Mouse (Mus musculus) right cerebral cortex, adult 2 months (tissue): ENCODE results near the gene Ptpn13.

Source experiments
- DNase-seq, 2 experiments: peaks; one replicate each; pipeline ENCODE4 v3.0.0; 2021 to 2022; ENCODE audit warnings: low spot score in 2 of 2

Gene Ptpn13

DNA sequence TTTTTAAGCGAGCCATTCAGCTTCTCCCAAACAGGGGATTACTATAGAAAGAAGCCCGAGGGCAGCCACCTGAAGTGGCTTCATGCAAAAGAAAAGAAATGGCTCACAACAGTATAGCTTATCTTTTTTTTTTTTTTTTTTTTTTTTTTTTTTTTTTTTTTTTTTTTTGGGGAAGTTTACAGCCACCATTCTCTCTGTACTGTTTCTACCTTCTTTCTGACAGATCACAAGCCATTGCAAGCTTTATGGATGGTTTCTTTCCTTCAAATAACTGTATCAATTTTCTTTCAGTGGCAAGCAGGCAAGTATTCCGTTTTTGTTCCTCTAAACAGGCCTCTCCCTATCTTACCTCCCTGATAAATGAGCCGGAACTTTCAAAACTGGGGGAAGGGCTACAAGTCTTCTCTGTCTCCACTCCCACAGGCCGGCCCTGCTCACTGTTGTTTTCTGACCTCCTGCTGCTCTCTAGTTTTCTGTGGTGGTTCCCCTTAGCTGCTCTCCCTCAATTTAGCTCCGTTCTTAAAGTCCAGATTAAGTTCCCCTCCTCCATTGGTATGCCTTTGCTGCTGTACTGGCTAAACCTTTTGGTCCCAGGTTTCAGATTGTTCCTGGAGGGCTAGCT lies 1.6 kb upstream of the Ptpn13 start:
- DNase-seq: no peak

DNA sequence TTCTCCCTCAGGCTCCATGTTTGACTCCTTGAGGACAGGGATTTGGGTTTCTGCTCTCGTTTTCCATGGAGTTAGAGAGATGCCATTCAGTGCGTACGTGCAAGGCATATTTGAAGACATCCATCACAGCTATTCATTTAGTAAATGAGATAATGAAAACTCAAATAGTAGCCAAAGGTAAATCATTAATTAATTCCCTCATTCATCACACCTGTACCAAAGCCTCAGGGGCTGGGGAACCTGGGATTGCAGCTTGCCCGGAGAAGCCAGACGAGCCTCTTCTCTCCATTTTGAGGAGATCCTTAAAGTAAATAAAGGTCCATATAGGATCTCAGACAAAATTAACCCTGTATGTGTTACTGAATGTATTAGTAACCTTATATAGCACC lies 1.1 kb upstream of the Ptpn13 start:
- no peak for DNase-seq

DNA sequence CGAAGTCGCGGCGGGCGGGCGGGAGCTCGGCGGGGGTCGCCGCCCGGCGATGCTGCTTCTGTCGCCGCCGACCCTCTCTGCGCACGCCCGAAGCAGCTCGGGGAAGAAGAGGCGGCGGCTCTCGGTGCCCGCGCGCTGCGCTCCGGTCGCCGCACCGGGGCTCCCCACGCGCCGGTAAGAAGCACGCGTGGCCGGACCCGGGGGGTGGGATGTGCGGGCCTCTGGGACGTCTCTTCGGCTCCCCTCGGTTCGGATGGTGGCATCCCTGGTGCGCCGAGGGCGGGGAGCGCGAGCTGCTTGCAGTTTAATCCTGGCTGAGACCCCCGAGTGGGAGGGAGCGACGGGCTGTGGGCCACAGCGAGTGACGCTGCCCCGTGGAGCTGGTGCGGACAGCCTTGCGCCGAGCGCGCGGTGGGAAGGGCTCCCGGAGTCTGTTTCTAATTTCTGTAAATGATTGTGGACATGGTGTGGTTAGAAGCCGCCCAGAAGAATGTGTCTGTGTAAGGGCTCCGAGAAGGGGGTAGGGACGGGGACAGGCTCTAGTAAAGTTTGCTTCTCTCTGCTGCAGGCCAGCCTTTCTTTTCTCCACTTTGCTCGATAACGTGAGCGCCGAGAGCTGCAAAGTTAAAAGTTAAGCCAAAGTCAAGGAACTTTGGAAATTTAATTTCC lies 505 bp downstream of the Ptpn13 start:
- DNase-seq: peak in 1 of 2 experiments; percentile 21

DNA sequence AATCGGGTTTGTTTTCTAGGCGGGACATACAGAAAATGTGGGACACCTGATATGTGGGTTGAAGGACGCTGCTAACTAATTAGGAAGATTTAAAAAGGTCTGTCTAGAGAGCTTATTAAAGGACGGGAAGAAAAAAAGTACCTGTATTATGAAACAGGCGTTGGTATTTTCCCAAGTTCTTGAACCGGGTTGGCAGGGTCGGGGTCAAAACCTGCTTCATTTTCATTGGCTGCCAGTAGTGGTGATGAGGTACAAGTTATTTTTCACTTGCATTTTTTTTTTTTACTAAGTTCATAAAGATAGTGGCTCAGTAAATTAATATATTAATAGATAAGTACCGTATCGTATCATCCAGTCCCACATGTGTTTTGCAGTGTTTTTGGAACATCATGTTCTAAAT lies 1.3 kb downstream of the Ptpn13 start:
- DNase-seq: no peak

DNA sequence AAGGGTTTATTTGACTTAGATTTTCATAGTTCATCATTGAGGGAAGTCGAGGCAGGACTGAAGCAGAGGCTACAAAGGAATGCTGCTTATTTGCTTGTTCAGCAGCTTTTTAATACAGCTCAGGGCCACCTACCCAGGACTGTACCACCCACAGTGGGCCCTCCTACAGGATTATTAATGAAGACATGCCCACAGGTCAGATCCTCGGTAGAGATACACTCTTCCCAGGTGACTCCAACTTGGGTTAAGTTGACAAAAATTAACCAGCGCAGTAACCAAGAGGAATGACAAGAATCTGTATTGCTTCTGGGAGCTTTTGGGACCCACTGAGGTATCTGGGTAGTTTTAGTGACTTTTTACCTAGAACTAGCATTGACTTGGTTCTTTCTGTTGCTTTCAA lies 6.0 kb downstream of the Ptpn13 start:
- DNase-seq: no peak

DNA sequence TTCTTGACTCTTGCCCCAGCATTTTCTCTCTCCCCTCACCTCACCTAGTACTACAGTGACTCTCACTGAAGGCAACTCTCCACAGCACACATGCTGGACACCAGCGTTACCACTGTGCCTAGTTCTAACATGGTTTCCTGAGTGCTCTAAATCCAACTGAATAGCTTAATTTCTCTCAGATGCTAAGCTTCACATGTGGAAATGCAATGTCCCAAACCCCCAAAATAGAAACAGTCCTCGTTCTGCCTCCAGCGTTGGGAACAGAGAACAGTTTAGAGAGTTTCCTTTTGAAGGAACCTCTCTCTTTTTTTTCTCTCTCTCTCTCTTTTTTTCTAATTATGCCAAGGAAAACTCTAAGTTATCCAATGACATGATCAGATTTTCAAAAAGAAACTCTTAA lies 6.5 kb downstream of the Ptpn13 start:
- DNase-seq: no peak

DNA sequence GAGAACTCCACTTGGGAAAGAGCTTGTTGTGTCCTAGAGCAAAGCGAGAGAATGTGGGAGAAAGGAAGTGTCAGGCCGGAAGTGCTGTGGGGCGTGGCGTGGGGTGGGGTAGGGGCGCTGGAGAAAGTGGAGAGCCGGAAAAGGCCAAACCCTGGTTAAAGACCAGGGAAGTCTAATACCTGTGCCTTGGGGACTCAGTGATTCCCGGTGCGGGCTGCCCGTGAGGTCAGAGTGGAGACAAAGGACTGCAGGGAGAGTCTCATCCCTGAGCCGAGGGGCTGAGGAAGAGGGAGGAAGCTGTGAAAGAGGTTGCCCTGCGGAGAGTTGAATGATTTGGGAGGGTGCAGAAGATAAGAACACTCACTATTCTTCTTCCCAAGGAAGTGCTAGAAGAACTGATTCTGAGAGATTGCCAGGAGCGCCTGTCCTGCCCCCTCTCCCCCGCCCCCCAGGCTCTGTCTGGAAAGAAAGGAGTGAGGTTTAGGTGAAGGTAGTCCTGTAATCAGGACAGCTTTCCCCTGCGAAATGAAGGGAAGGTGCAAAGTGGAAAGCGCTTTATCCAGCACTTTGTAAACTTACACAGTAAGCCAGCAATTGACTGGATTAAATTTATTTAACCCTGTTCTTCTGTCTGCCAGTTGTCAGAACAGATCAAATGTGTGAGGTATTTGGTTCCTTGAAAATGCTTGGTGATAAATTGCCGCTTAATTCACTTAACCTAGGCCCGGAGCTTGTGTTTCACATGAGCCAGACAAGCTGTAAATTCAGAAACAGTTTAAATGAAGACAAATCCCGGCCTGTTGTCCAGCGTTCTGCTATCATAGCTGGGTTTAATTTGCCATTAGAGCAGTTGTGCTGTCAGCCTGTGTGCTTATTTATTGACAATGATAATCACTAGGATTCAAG lies 11.3 kb downstream of the Ptpn13 start:
- DNase-seq: no peak

DNA sequence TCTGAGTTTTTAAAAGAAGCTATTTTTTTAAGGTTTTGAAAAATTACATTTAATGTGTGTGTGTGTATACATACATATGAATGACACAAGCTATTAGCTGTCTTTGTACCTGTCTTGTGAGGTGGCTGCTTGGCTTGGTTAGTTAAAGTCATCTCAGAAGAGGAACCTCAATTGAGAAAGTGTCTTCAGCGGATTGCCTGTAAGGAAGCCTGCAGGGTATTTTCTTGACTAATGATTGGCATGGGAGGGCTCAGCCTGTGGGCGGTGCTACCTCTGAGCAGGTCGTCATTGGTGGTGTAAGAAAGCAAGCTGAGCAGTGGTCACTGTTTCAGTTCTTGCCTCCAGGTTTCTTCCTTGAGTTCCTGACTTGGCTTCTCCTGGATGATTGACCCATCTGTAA lies 12.7 kb downstream of the Ptpn13 start:
- no peak for DNase-seq

DNA sequence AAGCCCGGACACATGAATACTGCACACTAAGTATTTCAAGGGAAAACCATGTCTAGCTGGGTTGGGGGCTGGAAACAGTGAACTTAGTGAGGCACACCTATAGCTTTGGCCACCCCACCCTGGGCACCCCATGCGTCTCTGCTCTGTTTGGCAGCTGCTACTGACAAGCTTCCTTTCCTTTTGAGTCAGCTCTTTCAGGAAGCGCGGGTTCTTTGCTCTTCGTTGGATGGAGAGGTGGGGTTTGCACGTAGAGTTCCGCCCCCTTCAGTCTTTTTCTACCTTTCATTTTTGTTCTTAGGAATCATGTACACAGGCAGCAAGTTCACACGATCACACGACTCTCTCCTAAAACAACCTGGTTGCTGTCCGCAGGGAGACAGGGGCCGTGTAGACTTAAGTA lies 14.2 kb downstream of the Ptpn13 start:
- no peak for DNase-seq

DNA sequence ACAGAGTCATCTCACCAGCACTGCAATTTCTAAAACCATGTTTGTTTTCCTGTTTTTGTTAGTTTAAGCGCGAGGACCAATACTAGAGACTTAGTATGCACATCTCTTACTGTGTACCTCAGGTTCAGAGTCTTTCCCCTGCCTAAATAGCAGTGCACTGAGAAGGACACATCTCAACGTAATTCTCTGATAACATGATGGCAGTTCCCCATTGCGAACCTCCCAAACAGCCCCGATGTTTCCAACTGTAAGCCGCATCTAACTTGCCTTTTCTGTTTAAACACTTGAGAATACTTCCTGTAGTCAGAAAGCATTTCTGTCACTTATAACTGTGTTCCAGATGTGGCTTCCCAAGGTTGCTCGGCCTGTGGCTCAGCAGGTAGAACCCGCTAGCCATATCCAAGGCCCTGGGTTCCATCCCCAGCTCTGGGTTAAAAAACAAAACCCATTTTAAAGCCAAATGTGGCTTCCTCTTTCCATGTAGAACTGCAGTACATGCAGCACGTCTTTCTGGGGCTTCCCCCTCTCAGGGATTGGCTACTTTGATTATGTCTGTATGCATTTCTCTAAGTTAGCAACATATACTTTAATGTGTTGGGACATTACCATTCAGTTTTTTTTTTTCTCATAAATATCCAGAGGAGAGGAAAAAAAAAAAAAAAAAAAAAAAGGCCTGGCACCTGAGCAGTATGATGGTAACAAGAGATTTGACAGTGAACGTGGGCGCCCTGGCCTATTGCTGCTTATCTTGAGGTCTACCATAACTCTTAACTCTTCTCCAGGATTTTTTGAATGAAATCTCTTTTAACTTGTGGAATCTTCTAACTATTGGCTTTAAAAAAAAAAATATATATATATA lies 15.7 kb downstream of the Ptpn13 start:
- DNase-seq: no peak

DNA sequence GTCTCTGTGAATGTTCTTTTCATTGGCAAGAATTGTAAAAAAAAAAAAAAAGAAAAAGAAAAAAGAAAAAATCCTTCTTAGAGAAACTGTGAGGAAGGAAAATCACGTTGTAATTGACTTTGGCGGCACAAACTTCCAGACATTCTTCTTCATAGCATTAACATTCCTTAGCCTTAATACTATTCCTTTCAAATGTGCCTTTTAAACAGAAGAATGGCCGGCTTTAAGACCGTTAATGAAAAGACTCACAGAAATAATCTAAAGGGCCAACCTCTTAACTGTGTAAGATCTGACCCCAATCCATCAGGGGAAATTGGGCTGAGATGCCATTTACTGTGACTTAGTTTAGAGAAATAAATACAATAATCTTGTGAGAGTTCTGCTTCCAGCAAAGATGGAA lies 16.7 kb downstream of the Ptpn13 start:
- no peak for DNase-seq

DNA sequence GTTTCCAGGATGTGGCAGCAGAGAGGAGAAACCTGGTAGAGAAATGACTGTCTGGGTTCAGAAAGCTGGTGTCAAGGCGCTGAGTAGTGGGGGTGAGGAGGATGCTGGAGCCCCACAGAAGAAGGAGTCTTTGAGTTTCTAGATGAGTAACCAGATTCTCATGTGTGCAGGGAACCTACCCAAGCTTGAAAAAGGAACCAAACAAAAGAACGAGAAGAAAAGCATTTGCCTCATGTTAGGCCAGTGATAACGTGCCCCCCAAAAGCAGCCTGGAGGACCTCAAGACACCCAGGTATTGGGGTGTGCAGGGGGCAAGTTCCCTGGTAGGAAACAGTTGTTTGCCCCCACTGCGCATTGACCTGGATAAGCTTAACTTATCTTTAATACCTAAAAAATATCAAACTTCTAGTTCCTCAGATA lies 17.3 kb downstream of the Ptpn13 start:
- no peak for DNase-seq

DNA sequence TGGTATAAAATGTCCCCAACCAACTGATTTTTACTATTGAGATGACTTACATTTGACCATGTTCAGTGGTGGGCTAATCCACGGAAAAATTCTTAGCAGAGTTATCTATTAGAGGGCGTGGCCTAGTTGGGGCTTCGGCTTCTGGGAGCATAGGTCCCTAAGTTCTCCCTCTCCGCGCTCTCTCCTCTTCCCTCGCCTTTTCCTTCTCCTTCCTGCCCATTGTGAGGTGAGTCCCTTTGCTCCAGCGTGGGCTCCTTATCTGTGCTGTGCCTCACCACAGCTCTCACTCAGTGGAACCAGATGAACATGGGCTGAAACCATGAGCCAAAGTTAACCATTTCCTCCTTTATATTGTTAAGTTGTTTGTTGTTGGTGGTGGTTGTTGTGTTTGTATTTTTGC lies 17.9 kb downstream of the Ptpn13 start:
- DNase-seq: no peak

DNA sequence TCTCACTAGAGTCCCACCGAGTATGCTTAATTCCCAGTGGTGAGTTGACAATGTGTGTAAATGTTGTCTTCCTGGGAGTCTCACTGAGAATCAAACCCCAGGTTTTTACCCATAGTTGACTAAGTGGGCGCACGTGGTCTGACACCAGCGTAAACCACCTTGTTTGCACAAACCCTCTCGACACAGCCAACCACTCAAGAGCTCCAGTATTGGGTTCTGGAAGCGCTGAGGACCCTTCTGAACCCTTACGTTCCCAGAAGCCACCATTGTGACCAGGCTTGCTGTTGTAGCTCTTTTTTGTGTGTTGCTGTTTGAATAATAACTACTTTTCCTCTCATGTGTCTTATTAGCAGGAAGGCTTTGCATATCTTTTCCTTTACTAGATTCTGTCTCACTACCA lies 20.4 kb downstream of the Ptpn13 start:
- DNase-seq: no peak

DNA sequence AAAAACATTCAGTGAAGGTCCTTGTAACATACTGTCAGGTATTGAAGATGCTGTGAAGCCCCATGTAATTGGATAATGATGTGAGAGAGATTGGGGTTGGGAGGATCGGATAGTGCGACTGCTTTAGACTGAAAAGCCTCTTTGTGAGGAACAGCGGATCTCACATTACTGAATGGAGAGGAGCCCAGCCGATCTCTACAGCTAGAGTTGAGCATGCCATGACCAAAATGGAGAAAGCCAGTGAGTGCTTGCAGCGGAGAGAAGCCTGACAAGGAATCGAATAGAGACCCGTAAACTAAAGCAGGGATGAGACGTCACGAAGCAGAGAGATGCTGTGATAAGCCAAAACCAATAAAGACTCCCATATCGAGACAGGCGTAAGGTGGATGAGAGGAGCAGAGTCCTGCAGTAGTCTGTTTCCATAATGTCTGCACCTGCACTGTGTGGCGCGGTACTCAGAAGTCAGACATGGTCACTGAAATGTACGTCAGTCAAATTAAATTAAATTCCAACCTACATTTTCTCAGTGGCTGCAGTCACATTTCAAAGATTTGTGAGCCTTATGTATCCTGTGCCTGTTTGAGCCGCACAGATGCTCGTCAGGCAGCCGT lies 22.9 kb downstream of the Ptpn13 start:
- no peak for DNase-seq

DNA sequence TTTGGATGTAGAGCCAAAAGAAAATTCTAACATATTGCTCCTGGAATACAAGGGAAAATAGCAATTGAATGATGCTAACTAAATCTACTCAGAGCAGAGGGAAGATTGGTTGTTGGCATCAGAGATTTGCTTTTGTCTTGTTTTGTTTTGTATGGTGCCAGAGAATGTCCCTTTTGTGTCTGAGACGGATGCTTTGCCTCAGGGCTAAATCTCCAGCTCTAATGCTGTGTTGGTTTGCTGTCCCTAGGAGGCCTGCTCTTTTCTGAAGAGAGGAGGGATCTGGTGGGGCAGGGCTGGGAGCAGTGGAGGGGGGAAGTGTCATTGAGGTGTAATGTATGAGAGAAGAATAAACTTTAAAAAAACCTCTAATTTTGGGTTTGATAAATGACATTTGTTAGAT lies 23.5 kb downstream of the Ptpn13 start:
- DNase-seq: no peak

DNA sequence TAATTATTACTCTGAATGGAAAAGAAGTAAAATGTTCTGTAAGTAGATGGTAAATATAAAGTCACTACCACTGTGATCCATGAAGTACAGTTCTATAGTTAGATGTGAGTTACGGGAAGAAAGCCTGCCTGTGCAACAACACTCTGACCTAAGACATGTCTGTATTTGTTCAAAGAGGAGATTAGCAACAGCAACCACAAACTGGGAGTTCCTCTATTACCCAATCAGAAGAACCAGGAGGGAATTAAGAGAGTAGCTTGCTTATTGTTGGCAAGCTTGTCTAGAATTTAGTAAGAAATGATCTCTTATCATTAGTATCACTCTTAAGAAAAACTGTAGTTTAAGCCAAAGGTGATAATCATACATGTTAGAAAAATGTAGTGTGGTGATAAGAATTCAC lies 25.7 kb downstream of the Ptpn13 start:
- no peak for DNase-seq

DNA sequence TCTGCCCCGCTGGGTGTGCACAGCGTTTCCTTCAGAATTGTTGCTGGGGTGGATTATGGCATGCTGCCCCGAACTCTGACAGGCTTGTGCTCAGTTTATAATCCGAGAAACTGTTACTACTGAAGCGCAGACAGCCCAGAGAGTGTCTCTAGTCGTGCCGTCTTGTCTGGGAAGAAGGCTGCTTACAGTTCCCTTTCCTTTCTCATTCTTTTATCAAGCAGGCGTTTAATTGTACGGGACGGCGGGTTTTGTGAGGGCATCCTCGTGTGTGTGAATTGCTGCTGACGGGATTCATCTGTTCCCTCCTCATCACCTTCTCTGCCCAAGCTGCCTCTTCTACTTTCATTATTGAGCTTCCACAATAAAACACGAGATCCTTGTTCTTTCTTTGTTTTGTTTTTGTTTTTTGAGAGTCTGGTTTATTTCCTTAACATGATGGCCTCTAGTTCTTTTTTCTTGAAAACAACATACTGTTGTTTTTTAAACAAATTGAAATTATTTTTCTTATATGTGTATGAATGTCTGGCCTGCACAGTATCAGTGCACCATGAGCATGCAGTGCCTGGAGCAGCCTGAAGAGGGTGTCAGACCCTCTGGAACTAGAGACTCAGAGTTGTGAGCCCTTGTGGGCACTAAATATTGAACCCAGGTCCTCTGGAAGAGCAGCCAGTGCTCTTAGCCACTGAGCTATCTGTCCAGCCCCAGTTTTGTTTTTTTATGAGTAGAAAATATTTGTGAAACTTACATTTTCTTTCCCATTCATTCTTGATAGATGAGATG lies 28.6 kb downstream of the Ptpn13 start:
- DNase-seq: no peak

DNA sequence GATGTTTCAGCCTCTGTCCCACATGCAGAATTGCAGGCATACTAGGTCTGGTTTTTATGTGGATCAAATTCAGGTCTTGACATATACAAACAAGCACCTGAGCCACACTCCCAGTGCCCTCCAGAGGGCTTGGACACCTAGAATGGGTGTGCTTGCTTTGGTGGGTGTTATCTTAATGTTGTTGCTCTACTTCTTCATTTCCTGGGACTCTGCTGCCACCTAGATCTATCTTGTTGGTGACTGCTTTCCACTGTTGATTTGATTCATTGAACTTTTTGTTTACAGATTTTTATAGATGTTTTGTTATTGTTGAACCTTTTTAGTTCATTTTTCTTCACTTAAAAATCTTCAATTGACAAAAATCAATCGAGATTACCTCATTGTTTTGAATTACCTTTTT lies 31.8 kb downstream of the Ptpn13 start:
- no peak for DNase-seq

DNA sequence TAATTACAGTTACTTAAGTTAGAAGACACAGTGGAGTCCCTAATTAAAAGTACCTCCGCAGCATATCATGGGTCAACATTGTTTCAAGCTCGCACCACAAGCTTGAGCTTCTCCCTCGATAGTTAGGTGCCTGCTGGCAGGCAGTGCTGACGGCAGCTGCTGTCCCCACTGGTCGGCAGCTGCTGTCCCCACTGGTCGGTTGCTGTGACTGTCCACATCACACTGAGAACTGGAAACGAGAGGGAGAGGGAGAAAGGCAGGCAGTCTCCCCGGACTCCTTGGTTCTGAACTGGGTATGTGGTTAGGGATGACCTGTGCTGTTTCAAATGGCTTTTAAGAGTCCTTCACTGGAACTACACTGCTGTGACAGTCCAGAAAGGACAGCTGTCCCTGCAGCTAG lies 33.4 kb downstream of the Ptpn13 start:
- DNase-seq: no peak
